Mouse (Mus musculus) right cerebral cortex, postnatal 14 days (tissue): ENCODE measurements around the gene Krt12.

ENCODE experiments used
- DNase-seq: peaks from one replicate; pipeline ENCODE4 v3.0.0; 2022

Gene Krt12

GRCm38 (mm10) chr11:99396661-99397060 is 25.4 kb downstream of the Krt12 start:
- DNase-seq, result no peak

- DNase-seq, result no peak
These were observed 26.0 kb downstream of the Krt12 start for GRCm38 (mm10) chr11:99396034-99396433.

- DNase-seq, result no peak
These were observed 29.6 kb downstream of the Krt12 start for GRCm38 (mm10) chr11:99392492-99392891.

- DNase-seq, result no peak
These were observed 30.7 kb downstream of the Krt12 start for GRCm38 (mm10) chr11:99391375-99391774.

- DNase-seq, result no peak
These were observed 31.2 kb downstream of the Krt12 start for GRCm38 (mm10) chr11:99390866-99391265.

GRCm38 (mm10) chr11:99389264-99389663 is 32.8 kb downstream of the Krt12 start, which contains the start of gene Krt10:
Gene Krt10 (minus strand): TSS chr11:99389364.
- DNase-seq, result no peak

GRCm38 (mm10) chr11:99388661-99389060 is 33.4 kb downstream of the Krt12 start:
- no peak for DNase-seq

GRCm38 (mm10) chr11:99385813-99386721 is 36.0 kb downstream of the Krt12 start:
- DNase-seq, result peak; percentile 90

- peak; percentile 73 for DNase-seq
These were observed 42.5 kb downstream of the Krt12 start for GRCm38 (mm10) chr11:99379568-99379967.

GRCm38 (mm10) chr11:99374803-99375202 is 47.3 kb downstream of the Krt12 start, which contains the start of gene Krt28:
Gene Krt28 (minus strand): TSS chr11:99374903.
- no peak for DNase-seq

- DNase-seq, result no peak
These were observed 52.1 kb downstream of the Krt12 start for GRCm38 (mm10) chr11:99369853-99370451.

GRCm38 (mm10) chr11:99369229-99369628 is 52.8 kb downstream of the Krt12 start:
- DNase-seq, result no peak

GRCm38 (mm10) chr11:99366791-99367190 is 55.3 kb downstream of the Krt12 start:
- DNase-seq, result no peak
